Mouse (Mus musculus) cerebellum, adult 2 months (tissue): ENCODE data around the gene Itih5.

Experiments used
- CTCF ChIP-seq: fragments of 200-500 bp; IDR thresholded peaks from 2 replicates; pipeline ENCODE4 v1.5.1; 2011; ENCODE audit warnings: low read depth, mild to moderate bottlenecking, control low read depth, low read length, moderate library complexity, borderline replicate concordance; ENCODE audit not compliant: insufficient read depth
- POLR2A ChIP-seq: fragments of 200-500 bp; IDR thresholded peaks from 2 replicates; pipeline ENCODE4 v1.6.1; 2011; ENCODE audit warnings: low read length, control low read depth, borderline replicate concordance; ENCODE audit not compliant: insufficient read depth

DNA sequence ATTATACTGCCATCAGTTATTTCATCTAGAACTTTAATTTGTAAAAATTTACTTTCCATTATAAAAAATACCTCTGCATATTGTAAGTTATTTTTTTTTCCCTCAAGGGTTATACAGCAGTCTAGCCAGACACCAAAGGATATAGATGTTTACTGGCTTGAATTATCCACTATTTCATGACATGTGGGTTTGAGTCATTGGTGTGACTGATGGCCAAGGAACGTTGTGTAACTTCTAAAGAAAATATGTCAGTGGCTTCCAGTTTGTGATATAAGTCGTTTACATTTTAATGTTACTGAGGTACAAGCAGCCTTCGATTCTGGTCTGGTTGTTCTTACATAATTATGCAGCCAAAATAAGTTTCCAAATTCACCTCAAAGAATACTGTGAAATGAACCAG, 151.5 kb downstream of the Itih5 start:
- no peak for TF ChIP-seq CTCF
- no peak for TF ChIP-seq POLR2A
